Mouse (Mus musculus) liver, embryonic 14.5 days (tissue): ENCODE measurements around the gene Dhx40. TPM values are rescaled to one million over a fixed set of nuclear protein-coding genes. Genes with fewer than 3 reads are reported as not detected.
A peak's percentile ranks its signal among the peaks of the same experiment; 100 is the strongest.

Source experiments
- ATAC-seq: fragments of 200-750 bp; cut with Nextera tagmentation; 2 replicates; pipeline ENCODE4 v1.8.0; 2017; ENCODE audit warnings: moderate number of reproducible peaks, mild to moderate bottlenecking, moderate library complexity; ENCODE audit not compliant: insufficient read depth
- DNase-seq, 3 experiments: peaks; one replicate each; pipeline ENCODE4 v3.0.0-alpha.2; 2012 to 2013; ENCODE audit warnings: low read depth in 3 of 3, low spot score in 3 of 3
- H3K27ac ChIP-seq: fragments of 300-500 bp; sonication (generic); 2 replicates; pipeline ENCODE4 v1.5.1; 2014; ENCODE audit warnings: moderate library complexity, mild to moderate bottlenecking, control low read depth, inconsistent platforms
- H3K27me3 ChIP-seq: fragments of 300-500 bp; sonication (generic); 2 replicates; pipeline ENCODE4 v1.6.1; 2014; ENCODE audit warnings: mild to moderate bottlenecking, low read length, moderate library complexity; ENCODE audit not compliant: control insufficient read depth, insufficient read depth
- H3K36me3 ChIP-seq: fragments of 300-500 bp; sonication (generic); replicated peaks from 2 replicates; pipeline ENCODE4 v1.6.1; 2014; ENCODE audit warnings: low read depth; ENCODE audit not compliant: control insufficient read depth, insufficient read depth
- H3K4me1 ChIP-seq, 2 experiments: fragments of 200-500 bp in 1 of 2; fragments of 300-500 bp in 1 of 2; sonication (generic) in 1 of 2; replicated peaks; 2 replicates each; pipeline ENCODE4 v1.6.1; 2012 to 2014; ENCODE audit warnings: antibody characterized with exemption in 1 of 2, inconsistent platforms in 1 of 2, low read length in 1 of 2; ENCODE audit not compliant: control insufficient read depth in 2 of 2, insufficient read depth in 2 of 2
- H3K4me2 ChIP-seq: fragments of 300-500 bp; sonication (generic); 2 replicates; pipeline ENCODE4 v1.6.1; 2014; ENCODE audit warnings: low read depth, mild to moderate bottlenecking, control low read depth, moderate library complexity
- H3K4me3 ChIP-seq, 2 experiments: fragments of 200-500 bp in 1 of 2; fragments of 300-500 bp in 1 of 2; sonication (generic) in 1 of 2; 2 replicates each; pipeline ENCODE4 v1.5.1; 2012 to 2014; ENCODE audit warnings: low read depth in 2 of 2, low read length in 2 of 2, mild to moderate bottlenecking in 2 of 2, control low read depth in 1 of 2, inconsistent platforms in 1 of 2, moderate library complexity in 1 of 2; ENCODE audit not compliant: insufficient read depth in 1 of 2
- H3K9ac ChIP-seq: fragments of 300-500 bp; sonication (generic); replicated peaks from 2 replicates; pipeline ENCODE4 v1.6.1; 2014; ENCODE audit warnings: mild to moderate bottlenecking, control low read depth, moderate library complexity
- H3K9me3 ChIP-seq: fragments of 300-500 bp; sonication (generic); 2 replicates; pipeline ENCODE4 v1.6.1; 2016; ENCODE audit warnings: low read length, mixed read lengths; ENCODE audit not compliant: control insufficient read depth
- CTCF ChIP-seq: IDR thresholded peaks from 2 replicates; pipeline ENCODE4 v1.5.1; 2016; ENCODE audit warnings: antibody characterized with exemption, low read depth, control low read depth
- EP300 ChIP-seq: IDR thresholded peaks from 2 replicates; pipeline ENCODE4 v1.6.1; 2016; ENCODE audit warnings: antibody characterized with exemption, low read depth
- WGBS: fragments of 180-500 bp; shearing (Covaris S2); extraction: QIAGEN DNeasy Blood & Tissue Kit; methylation state at CpG from one replicate; pipeline ENCODE4 v1.1.7; 2014; ENCODE audit not compliant: insufficient replicate concordance; 5-methylcytosine and 5-hydroxymethylcytosine counted together
- polyA plus RNA-seq, 2 experiments: library from polyadenylated mRNA; depleted of rRNA in 1 of 2; stranded (reverse) in 1 of 2; unstranded in 1 of 2; fragments of >200 nt; fragmentation: Nextera tagmentation in 1 of 2; extraction: Ambion mirVana in 1 of 2; gene quantifications; 2 replicates each; pipeline versions ENCODE4 v1.2.1 to v1.2.3; 2012 to 2014

Dhx40 gene
- polyA plus RNA-seq, 2 experiments: 3.9 to 8.2 TPM

DNA sequence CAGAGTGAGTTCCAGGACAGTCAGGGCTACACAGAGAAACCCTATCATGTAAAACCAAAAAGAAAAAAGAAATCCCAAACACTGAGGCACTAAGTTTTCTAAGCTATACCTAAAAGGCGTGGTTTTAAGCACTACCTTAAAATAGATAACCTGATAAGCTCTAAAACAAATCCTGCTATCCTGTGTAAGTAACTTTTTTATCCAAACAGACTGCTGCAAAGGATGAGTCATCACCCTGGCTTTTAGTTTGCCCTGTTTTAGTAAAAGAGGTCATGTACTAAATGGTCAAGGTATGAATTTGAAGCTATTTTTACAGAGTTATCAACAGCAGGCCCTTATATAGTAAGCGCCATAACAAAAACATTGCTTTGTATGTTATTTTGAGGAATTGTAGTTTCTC is 47.7 kb downstream of the Dhx40 start:
- H3K9ac ChIP-seq: no peak overlapping the region
- H3K4me3 ChIP-seq: no peak overlapping the region
- H3K27ac ChIP-seq: peak overlapping the region; percentile 92
- TF ChIP-seq CTCF: no peak
- ATAC-seq (no peak), DNase-seq (no peak)
- H3K4me1 ChIP-seq: peaks cover 24% of the 10 kb centered on the region in 2 experiments
- peak overlapping the region; percentile 96; the same call in 1 of the 2 replicates for H3K4me2 ChIP-seq
- peaks cover 4% of the 10 kb centered on the region for H3K36me3 ChIP-seq
- 70% methylated on average over 2 of the region's 2 CpGs for WGBS
- no peaks in the 10 kb centered on the region for H3K27me3 ChIP-seq
- no peaks in the 10 kb centered on the region for H3K9me3 ChIP-seq

GRCm38 (mm10) chr11:86759226-86759625 is 48.3 kb downstream of the Dhx40 start:
- Histone ChIP-seq H3K4me3 (peak overlapping the region in 1 of 2 experiments; percentile 89; a peak in 2 of 4 replicates), H3K27me3 (no peaks in the 10 kb centered on the region), H3K9me3 (no peaks in the 10 kb centered on the region), H3K4me2 (peak overlapping the region; percentile 96), H3K9ac (peak overlapping the region; percentile 97), H3K36me3 (peaks cover 6% of the 10 kb centered on the region), H3K27ac (peak overlapping the region; percentile 92), H3K4me1 (peaks cover 24 to 30% of the 10 kb centered on the region in 2 experiments)
- 51% methylated on average over 1 of the region's 1 CpGs for whole genome bisulfite sequencing
- ATAC-seq (no peak), DNase-seq (no peak)
- TF ChIP-seq CTCF (no peak), EP300 (no peak)

DNA sequence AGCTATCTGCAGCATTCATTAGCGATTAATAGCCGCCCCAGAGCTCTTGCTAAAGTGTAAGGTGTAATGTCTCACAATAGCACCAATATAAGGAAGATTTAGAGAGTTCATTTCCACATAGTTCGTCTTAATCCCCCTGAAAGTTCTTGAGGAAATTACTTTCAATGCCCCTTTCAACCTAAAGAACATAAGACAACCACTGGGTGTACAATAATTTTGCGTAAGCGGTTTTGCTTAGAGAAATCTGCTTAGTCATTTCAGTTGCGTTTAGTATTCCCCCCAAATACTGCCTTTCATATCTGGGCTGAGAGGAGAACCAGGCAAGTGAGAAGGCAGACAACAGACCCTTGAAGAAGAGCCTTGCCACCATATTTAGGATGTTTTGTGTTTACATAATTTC is 49.0 kb downstream of the Dhx40 start:
- Histone ChIP-seq H3K9ac (peak overlapping the region; percentile 97), H3K4me3 (peak overlapping the region; percentile 86 to 89), H3K9me3 (no peaks in the 10 kb centered on the region), H3K36me3 (peaks cover 7% of the 10 kb centered on the region), H3K27me3 (no peaks in the 10 kb centered on the region), H3K4me1 (peaks cover 28 to 34% of the 10 kb centered on the region in 2 experiments), H3K4me2 (peak overlapping the region; percentile 96), H3K27ac (peak overlapping the region; percentile 92)
- TF ChIP-seq EP300 (peak; percentile 48; the same call in 1 of the 2 replicates), CTCF (no peak)
- peak; percentile 60 to 70 (median 65) for DNase-seq
- WGBS: 7% methylated on average over 6 of the region's 6 CpGs
- no peak for ATAC-seq

GRCm38 (mm10) chr11:86757480-86758371 is 49.8 kb downstream of the Dhx40 start, which contains the start of gene Cltc:
Cltc (minus strand) TSS chr11:86757565.
- peak within 1 kb of the TSS; percentile 92 for H3K27ac ChIP-seq
- H3K9ac ChIP-seq: peak within 1 kb of the TSS; percentile 97
- DNase-seq (peak; percentile 93 to 96 (median 94)), ATAC-seq (peak; percentile 82)
- peak within 1 kb of the TSS; percentile 86 to 89 for H3K4me3 ChIP-seq
- H3K4me1 ChIP-seq: peaks cover 31 to 37% of the 10 kb centered on the region in 2 experiments
- peaks cover 11% of the 10 kb centered on the region for H3K36me3 ChIP-seq
- H3K4me2 ChIP-seq: peak within 1 kb of the TSS; percentile 96
- no peaks in the 10 kb centered on the region for H3K9me3 ChIP-seq
- H3K27me3 ChIP-seq: no peaks in the 10 kb centered on the region
- WGBS: under 1% methylated on average over 73 of the region's 73 CpGs
- TF ChIP-seq CTCF (peak; percentile 44), EP300 (peak; percentile 76)

DNA sequence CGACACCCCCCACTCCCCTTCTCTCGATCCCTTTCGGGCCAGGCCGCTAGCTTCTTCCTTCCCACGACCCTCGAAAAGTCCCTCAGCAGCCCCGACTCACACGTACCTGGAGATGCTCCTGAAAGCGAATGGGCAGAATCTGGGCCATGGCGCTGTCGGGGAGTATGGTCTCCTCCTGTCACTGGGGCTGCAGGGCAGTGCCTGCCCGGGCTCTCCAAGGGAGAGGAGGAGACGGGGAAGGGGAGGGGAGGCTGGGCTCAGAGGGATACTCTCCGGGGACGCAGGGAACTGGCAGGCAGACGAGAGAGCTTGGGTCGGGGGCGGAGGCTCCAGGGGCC is 50.4 kb downstream of the Dhx40 start:
- Histone ChIP-seq H3K9ac (peak overlapping the region; percentile 97), H3K4me2 (peak overlapping the region; percentile 96), H3K4me3 (peak overlapping the region; percentile 86 to 89), H3K27me3 (no peaks in the 10 kb centered on the region), H3K36me3 (peaks cover 11% of the 10 kb centered on the region), H3K4me1 (peaks cover 36 to 42% of the 10 kb centered on the region in 2 experiments), H3K9me3 (no peaks in the 10 kb centered on the region), H3K27ac (peak overlapping the region; percentile 92)
- no peak for TF ChIP-seq EP300
- TF ChIP-seq CTCF: no peak
- DNase-seq (no peak), ATAC-seq (no peak; the same call in 1 of the 2 replicates)
- WGBS: 0% methylated on average over 18 of the region's 18 CpGs
